Mouse (Mus musculus): ENCODE measurements at regions not wholly inside any gene's neighbourhood (a gene's known extent, or its start where the extent isn't known, plus 50 kb on each side); places are given as distances from the start of the nearest gene placed in this dataset.

- H3K4me1 ChIP-seq (ENCODE audit: control insufficient read depth, insufficient read depth, low read length), result no peaks in the 10 kb centered on the region
- H3K27ac ChIP-seq (ENCODE audit: insufficient read depth, low read length), result no peak overlapping the region
- TF ChIP-seq POLR2A (IDR thresholded peaks at IDR 0.05; ENCODE audit: extremely low read depth, insufficient read depth, low read length), result no peak
- TF ChIP-seq CTCF (IDR thresholded peaks at IDR 0.05; ENCODE audit: extremely low read depth, insufficient read depth, low read length), result no peak
- no peak overlapping the region for H3K4me3 ChIP-seq (ENCODE audit: insufficient read depth, low read length)
These were observed 51.5 kb upstream of the Atp2b1 start for GRCm38 (mm10) chr10:98862712-98863111.

GRCm38 (mm10) chr10:98864384-98864783, 49.8 kb upstream of the Atp2b1 start:
- no peak overlapping the region for H3K4me3 ChIP-seq (ENCODE audit: insufficient read depth, low read length)
- no peaks in the 10 kb centered on the region for H3K4me1 ChIP-seq (ENCODE audit: control insufficient read depth, insufficient read depth, low read length)
- no peak for TF ChIP-seq POLR2A (IDR thresholded peaks at IDR 0.05; ENCODE audit: extremely low read depth, insufficient read depth, low read length)
- no peak for TF ChIP-seq CTCF (IDR thresholded peaks at IDR 0.05; ENCODE audit: extremely low read depth, insufficient read depth, low read length)
- no peak overlapping the region for H3K27ac ChIP-seq (ENCODE audit: insufficient read depth, low read length)
